Mouse (Mus musculus): ENCODE data around the gene Kcnip4. TPM values are rescaled to one million over a fixed set of nuclear protein-coding genes. Genes with fewer than 3 reads are reported as not detected.
A peak's percentile ranks its signal among the peaks of the same experiment; 100 is the strongest.

Kcnip4 gene
- polyA plus RNA-seq, 1 experiment from 2014 or later: 2.8 TPM

- Histone ChIP-seq H3K4me1 (ENCODE audit: control insufficient read depth, insufficient read depth, low read length) (no peaks in the 10 kb centered on the region), H3K27me3 (ENCODE audit: control insufficient read depth, insufficient read depth, low read length) (no peaks in the 10 kb centered on the region), H3K9ac (ENCODE audit: low read length) (no peak overlapping the region), H3K4me2 (no peak overlapping the region), H3K9me3 (ENCODE audit: control insufficient read depth, low read length) (no peaks in the 10 kb centered on the region), H3K4me3 (ENCODE audit: low read depth, low read length) (no peak overlapping the region), H3K36me3 (ENCODE audit: control insufficient read depth, insufficient read depth, low read length) (no peaks in the 10 kb centered on the region), H3K27ac (ENCODE audit: low read depth, low read length) (no peak overlapping the region)
- DNase-seq (ENCODE audit: low spot score, missing footprints) (no peak), ATAC-seq (ENCODE audit: low FRiP score) (no peak)
- WGBS: 91% methylated on average over 5 of the region's 5 CpGs
Measured at GRCm38 (mm10) chr5:48500204-48500603, 1024.5 kb downstream of the Kcnip4 start.

- Histone ChIP-seq H3K9me3 (ENCODE audit: control insufficient read depth, low read length) (no peaks in the 10 kb centered on the region), H3K27ac (ENCODE audit: low read depth, low read length) (no peak overlapping the region), H3K27me3 (ENCODE audit: control insufficient read depth, insufficient read depth, low read length) (no peaks in the 10 kb centered on the region), H3K4me3 (ENCODE audit: low read depth, low read length) (no peak overlapping the region), H3K9ac (ENCODE audit: low read length) (no peak overlapping the region), H3K4me1 (ENCODE audit: control insufficient read depth, insufficient read depth, low read length) (peaks cover 8% of the 10 kb centered on the region), H3K4me2 (no peak overlapping the region), H3K36me3 (ENCODE audit: control insufficient read depth, insufficient read depth, low read length) (no peaks in the 10 kb centered on the region)
- DNase-seq (ENCODE audit: low spot score, missing footprints) (no peak), ATAC-seq (ENCODE audit: low FRiP score) (no peak)
- WGBS: 91% methylated on average over 3 of the region's 3 CpGs
Measured at GRCm38 (mm10) chr5:48490864-48491477, 1033.7 kb downstream of the Kcnip4 start.

GRCm38 (mm10) chr5:48489549-48490288 is 1035.0 kb downstream of the Kcnip4 start:
- no peaks in the 10 kb centered on the region for H3K9me3 ChIP-seq (ENCODE audit: control insufficient read depth, low read length)
- no peaks in the 10 kb centered on the region for H3K36me3 ChIP-seq (ENCODE audit: control insufficient read depth, insufficient read depth, low read length)
- ATAC-seq (ENCODE audit: low FRiP score): peak; percentile 89
- H3K4me1 ChIP-seq (ENCODE audit: control insufficient read depth, insufficient read depth, low read length): peaks cover 8% of the 10 kb centered on the region
- peak; percentile 84 for DNase-seq (ENCODE audit: low spot score, missing footprints)
- H3K27ac ChIP-seq (ENCODE audit: low read depth, low read length): peak overlapping the region; percentile 25; the same call in 1 of the 2 replicates
- no peaks in the 10 kb centered on the region for H3K27me3 ChIP-seq (ENCODE audit: control insufficient read depth, insufficient read depth, low read length)
- no peak overlapping the region for H3K4me3 ChIP-seq (ENCODE audit: low read depth, low read length)
- H3K4me2 ChIP-seq: no peak overlapping the region
- H3K9ac ChIP-seq (ENCODE audit: low read length): no peak overlapping the region
- WGBS: 23% methylated on average over 5 of the region's 5 CpGs

- Histone ChIP-seq H3K27ac (ENCODE audit: low read depth, low read length) (no peak overlapping the region), H3K9me3 (ENCODE audit: control insufficient read depth, low read length) (no peaks in the 10 kb centered on the region), H3K9ac (ENCODE audit: low read length) (no peak overlapping the region), H3K4me3 (ENCODE audit: low read depth, low read length) (no peak overlapping the region), H3K27me3 (ENCODE audit: control insufficient read depth, insufficient read depth, low read length) (no peaks in the 10 kb centered on the region), H3K4me1 (ENCODE audit: control insufficient read depth, insufficient read depth, low read length) (no peaks in the 10 kb centered on the region), H3K36me3 (ENCODE audit: control insufficient read depth, insufficient read depth, low read length) (no peaks in the 10 kb centered on the region), H3K4me2 (no peak overlapping the region)
- WGBS: 81% methylated on average over 2 of the region's 2 CpGs
- DNase-seq (ENCODE audit: low spot score, missing footprints): no peak
- no peak for ATAC-seq (ENCODE audit: low FRiP score)
Measured at GRCm38 (mm10) chr5:48483112-48483511, 1041.6 kb downstream of the Kcnip4 start.

GRCm38 (mm10) chr5:48460221-48460620 is 1064.5 kb downstream of the Kcnip4 start:
- DNase-seq (ENCODE audit: low spot score, missing footprints) (no peak), ATAC-seq (ENCODE audit: low FRiP score) (no peak)
- Histone ChIP-seq H3K27me3 (ENCODE audit: control insufficient read depth, insufficient read depth, low read length) (no peaks in the 10 kb centered on the region), H3K4me3 (ENCODE audit: low read depth, low read length) (no peak overlapping the region), H3K4me2 (no peak overlapping the region), H3K27ac (ENCODE audit: low read depth, low read length) (no peak overlapping the region), H3K9me3 (ENCODE audit: control insufficient read depth, low read length) (no peaks in the 10 kb centered on the region), H3K4me1 (ENCODE audit: control insufficient read depth, insufficient read depth, low read length) (no peaks in the 10 kb centered on the region), H3K36me3 (ENCODE audit: control insufficient read depth, insufficient read depth, low read length) (no peaks in the 10 kb centered on the region), H3K9ac (ENCODE audit: low read length) (no peak overlapping the region)
- WGBS: 84% methylated on average over 2 of the region's 2 CpGs

- 83% methylated on average over 1 of the region's 1 CpGs for WGBS
- Histone ChIP-seq H3K36me3 (ENCODE audit: control insufficient read depth, insufficient read depth, low read length) (no peaks in the 10 kb centered on the region), H3K9ac (ENCODE audit: low read length) (no peak overlapping the region), H3K27me3 (ENCODE audit: control insufficient read depth, insufficient read depth, low read length) (no peaks in the 10 kb centered on the region), H3K9me3 (ENCODE audit: control insufficient read depth, low read length) (no peaks in the 10 kb centered on the region), H3K4me3 (ENCODE audit: low read depth, low read length) (no peak overlapping the region), H3K4me2 (no peak overlapping the region), H3K27ac (ENCODE audit: low read depth, low read length) (no peak overlapping the region), H3K4me1 (ENCODE audit: control insufficient read depth, insufficient read depth, low read length) (no peaks in the 10 kb centered on the region)
- DNase-seq (ENCODE audit: low spot score, missing footprints) (no peak), ATAC-seq (ENCODE audit: low FRiP score) (no peak)
Measured at GRCm38 (mm10) chr5:48448888-48449287, 1075.8 kb downstream of the Kcnip4 start.

- Histone ChIP-seq H3K27ac (ENCODE audit: low read depth, low read length) (no peak overlapping the region), H3K4me1 (ENCODE audit: control insufficient read depth, insufficient read depth, low read length) (no peaks in the 10 kb centered on the region), H3K9ac (ENCODE audit: low read length) (no peak overlapping the region), H3K27me3 (ENCODE audit: control insufficient read depth, insufficient read depth, low read length) (no peaks in the 10 kb centered on the region), H3K4me2 (no peak overlapping the region), H3K4me3 (ENCODE audit: low read depth, low read length) (no peak overlapping the region), H3K36me3 (ENCODE audit: control insufficient read depth, insufficient read depth, low read length) (no peaks in the 10 kb centered on the region), H3K9me3 (ENCODE audit: control insufficient read depth, low read length) (no peaks in the 10 kb centered on the region)
- DNase-seq (ENCODE audit: low spot score, missing footprints): peak; percentile 91
- peak; percentile 57; the same call in 1 of the 2 replicates for ATAC-seq (ENCODE audit: low FRiP score)
Measured at GRCm38 (mm10) chr5:48430459-48430858, 1094.2 kb downstream of the Kcnip4 start.

- Histone ChIP-seq H3K4me1 (ENCODE audit: control insufficient read depth, insufficient read depth, low read length) (no peaks in the 10 kb centered on the region), H3K9ac (ENCODE audit: low read length) (no peak overlapping the region), H3K9me3 (ENCODE audit: control insufficient read depth, low read length) (no peaks in the 10 kb centered on the region), H3K4me3 (ENCODE audit: low read depth, low read length) (no peak overlapping the region), H3K36me3 (ENCODE audit: control insufficient read depth, insufficient read depth, low read length) (no peaks in the 10 kb centered on the region), H3K27ac (ENCODE audit: low read depth, low read length) (no peak overlapping the region), H3K4me2 (no peak overlapping the region), H3K27me3 (ENCODE audit: control insufficient read depth, insufficient read depth, low read length) (no peaks in the 10 kb centered on the region)
- DNase-seq (ENCODE audit: low spot score, missing footprints): no peak
- 83% methylated on average over 1 of the region's 1 CpGs for WGBS
- no peak for ATAC-seq (ENCODE audit: low FRiP score)
Measured at GRCm38 (mm10) chr5:48421957-48422356, 1102.8 kb downstream of the Kcnip4 start.

- Histone ChIP-seq H3K4me2 (no peak overlapping the region), H3K4me1 (ENCODE audit: control insufficient read depth, insufficient read depth, low read length) (no peaks in the 10 kb centered on the region), H3K27me3 (ENCODE audit: control insufficient read depth, insufficient read depth, low read length) (no peaks in the 10 kb centered on the region), H3K9me3 (ENCODE audit: control insufficient read depth, low read length) (no peaks in the 10 kb centered on the region), H3K4me3 (ENCODE audit: low read depth, low read length) (no peak overlapping the region), H3K9ac (ENCODE audit: low read length) (no peak overlapping the region), H3K27ac (ENCODE audit: low read depth, low read length) (no peak overlapping the region), H3K36me3 (ENCODE audit: control insufficient read depth, insufficient read depth, low read length) (no peaks in the 10 kb centered on the region)
- 83% methylated on average over 2 of the region's 2 CpGs for WGBS
- ATAC-seq (ENCODE audit: low FRiP score): no peak
- no peak for DNase-seq (ENCODE audit: low spot score, missing footprints)
Measured at GRCm38 (mm10) chr5:48419741-48420140, 1105.0 kb downstream of the Kcnip4 start.
